8 mouse cellular contexts compared by ENCODE assay signal in genomic region chr19:40512500-40513421, GRCm38 (mm10). TPM values are rescaled to one million over a fixed set of nuclear protein-coding genes. Genes with fewer than 3 reads are reported as not detected.
DNase-seq lines count a peak whose midpoint lies in the region; ATAC-seq and TF ChIP-seq lines count a peak whose summit lies in the region.

No protein-coding gene starts in this region.

- TF ChIP-seq CTCF in ES-Bruce4 (IDR thresholded peaks at IDR 0.05; ENCODE audit: low read depth, low read length), result no peak
- no peak for TF ChIP-seq CTCF in kidney, postnatal 0 days (IDR thresholded peaks at IDR 0.05; ENCODE audit: low read depth)

- H3K4me2 ChIP-seq in kidney, postnatal 0 days (ENCODE audit: low read length), result peak overlapping the region; percentile 62

- H3K27me3 ChIP-seq in ES-Bruce4 (ENCODE audit: control insufficient read depth, insufficient read depth, low read length, poor library complexity, severe bottlenecking), result no peaks in the 10 kb centered on the region
- no peaks in the 10 kb centered on the region for H3K27me3 ChIP-seq in kidney, postnatal 0 days (ENCODE audit: insufficient read depth, low read length)

- H3K36me3 ChIP-seq in ES-Bruce4 (ENCODE audit: control insufficient read depth, insufficient read depth, low read length, poor library complexity, severe bottlenecking), result no peaks in the 10 kb centered on the region
- no peaks in the 10 kb centered on the region for H3K36me3 ChIP-seq in kidney, postnatal 0 days (ENCODE audit: insufficient read depth, low read length)

- no peak for TF ChIP-seq EP300 in ES-Bruce4 (IDR thresholded peaks at IDR 0.05; ENCODE audit: insufficient read depth, low read depth, low read length)

- peak; percentile 21 for DNase-seq in 416B (ENCODE audit: low read depth)
- peak; percentile 75 for DNase-seq in cerebellum, adult 9-11 months
- peak; percentile 58 for DNase-seq in kidney, postnatal 0 days (ENCODE audit: low spot score)
- peak; percentile 49 for DNase-seq in lung, postnatal 14 days
- DNase-seq in retina, postnatal 7 days (ENCODE audit: low read depth, low spot score), result peak; percentile 9
- no peak for DNase-seq in urinary bladder, postnatal 25 days (ENCODE audit: low spot score)

- ATAC-seq in frontal cortex, adult (ENCODE audit: low TSS enrichment), result peak; percentile 38
- ATAC-seq in kidney, postnatal 0 days (replicated peaks; ENCODE audit: low FRiP score, low read depth), result peak; percentile 40

- WGBS in kidney, postnatal 0 days, result 2% methylated on average over 34 of the region's 34 CpGs

- no peak for TF ChIP-seq POLR2A in ES-Bruce4 (IDR thresholded peaks at IDR 0.05; ENCODE audit: insufficient read depth, low read length)

- H3K4me3 ChIP-seq in ES-Bruce4 (ENCODE audit: low read depth, low read length), result peak overlapping the region; percentile 87
- H3K4me3 ChIP-seq in kidney, postnatal 0 days (replicated peaks; ENCODE audit: low read depth, low read length), result peak overlapping the region; percentile 83

- peaks cover 2% of the 10 kb centered on the region for H3K4me1 ChIP-seq in ES-Bruce4 (ENCODE audit: control insufficient read depth, insufficient read depth, low read length)
- H3K4me1 ChIP-seq in kidney, postnatal 0 days (replicated peaks; ENCODE audit: insufficient read depth, low read length), result peaks cover 9% of the 10 kb centered on the region

- H3K27ac ChIP-seq in ES-Bruce4 (ENCODE audit: insufficient read depth, low read length), result no peak overlapping the region
- peak overlapping the region; percentile 75 for H3K27ac ChIP-seq in kidney, postnatal 0 days

- peak overlapping the region; percentile 79 for H3K9ac ChIP-seq in ES-Bruce4 (ENCODE audit: low read depth, poor library complexity, severe bottlenecking)
- H3K9ac ChIP-seq in kidney, postnatal 0 days (ENCODE audit: low read depth, low read length), result peak overlapping the region; percentile 73

- no peaks in the 10 kb centered on the region for H3K9me3 ChIP-seq in ES-Bruce4 (replicated peaks; ENCODE audit: control insufficient read depth, insufficient read depth, low read length, poor library complexity, severe bottlenecking)
- H3K9me3 ChIP-seq in kidney, postnatal 0 days (replicated peaks; ENCODE audit: low read length), result no peaks in the 10 kb centered on the region

RNA-seq across cellular contexts. Expression of gene Sorbs1, which starts 0.8 kb away (rescaled TPM):
- 80.7 and 84.4 TPM in 2 replicates for polyA plus RNA-seq in ES-Bruce4 (2011; ENCODE audit: insufficient read depth, insufficient read length, low read depth, missing spikeins)
- 46.5 and 49.9 TPM in 2 replicates for polyA plus RNA-seq in kidney, postnatal 0 days (2015; fragmentation: Nextera tagmentation; extraction: Ambion mirVana)
